Mouse (Mus musculus): ENCODE results near the gene Mrgpra2b. TPM values are rescaled to one million over a fixed set of nuclear protein-coding genes. Genes with fewer than 3 reads are reported as not detected.
"Not testable (repeated sequence)": the region's sequence is repeated elsewhere in the genome, so short reads cannot be mapped to it uniquely, and the experiment has no call there.

Gene Mrgpra2b
- polyA plus RNA-seq, 1 experiment from 2014 or later: not detected

DNA sequence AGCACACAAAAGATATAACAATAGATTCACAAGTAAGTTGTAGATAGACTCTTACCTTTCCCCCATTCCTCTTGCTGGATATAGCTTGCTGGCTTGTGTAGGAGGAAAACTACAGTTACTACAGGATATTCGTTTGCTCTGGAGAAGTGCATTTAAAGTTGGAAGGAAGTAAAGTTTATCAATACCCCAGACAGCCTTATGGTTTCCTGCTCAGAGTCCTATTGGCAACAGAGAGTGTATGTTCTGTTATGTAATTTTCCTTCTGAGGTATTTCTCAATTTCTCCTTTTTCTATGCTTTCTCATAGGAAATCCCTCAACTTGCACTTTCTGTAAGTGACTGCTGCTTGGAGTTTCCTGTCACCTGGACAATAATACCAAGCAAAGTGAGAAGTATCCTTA is 76.6 kb downstream of the Mrgpra2b start, which contains the start of gene Mrgpra2a:
Gene Mrgpra2a (minus strand): TSS at position 125 of the 400 bp plus-strand sequence.
- not testable (repeated sequence) for H3K9ac ChIP-seq (ENCODE audit: low read depth, low read length); H3K36me3 ChIP-seq (ENCODE audit: control insufficient read depth, insufficient read depth, low read length); H3K27me3 ChIP-seq (ENCODE audit: control insufficient read depth, insufficient read depth, low read length); H3K27ac ChIP-seq (ENCODE audit: low read depth, low read length); H3K4me2 ChIP-seq (replicated peaks; ENCODE audit: low read depth, low read length); H3K4me1 ChIP-seq (ENCODE audit: control insufficient read depth, insufficient read depth, low read length); ATAC-seq (ENCODE audit: low FRiP score, low TSS enrichment); H3K9me3 ChIP-seq (ENCODE audit: control insufficient read depth, low read length); H3K4me3 ChIP-seq (ENCODE audit: low read length)
- whole genome bisulfite sequencing: no CpG with 5 or more reads among the region's 1 CpGs

DNA sequence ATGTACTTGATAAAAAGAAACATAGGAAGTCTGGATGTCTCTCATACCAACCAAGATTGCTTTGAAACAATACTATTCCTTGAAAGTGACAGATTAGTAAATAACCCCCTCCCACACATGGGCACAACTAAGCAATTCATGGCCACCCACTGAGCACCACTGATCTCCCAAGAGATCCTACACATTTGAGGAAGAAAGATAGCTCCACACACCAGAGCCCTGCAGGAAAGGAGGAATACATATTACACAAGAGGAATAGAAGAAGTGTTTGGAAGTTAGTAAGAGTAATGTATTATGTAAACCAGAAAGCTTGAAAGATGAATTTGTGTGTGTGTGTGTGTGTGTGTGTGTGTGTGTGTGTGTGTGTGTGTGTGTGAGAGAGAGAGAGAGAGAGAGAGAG is 82.9 kb downstream of the Mrgpra2b start:
- not testable (repeated sequence) for ATAC-seq (ENCODE audit: low FRiP score, low TSS enrichment); H3K9me3 ChIP-seq (ENCODE audit: control insufficient read depth, low read length); H3K36me3 ChIP-seq (ENCODE audit: control insufficient read depth, insufficient read depth, low read length); H3K4me2 ChIP-seq (replicated peaks; ENCODE audit: low read depth, low read length); H3K27ac ChIP-seq (ENCODE audit: low read depth, low read length); H3K27me3 ChIP-seq (ENCODE audit: control insufficient read depth, insufficient read depth, low read length); H3K4me3 ChIP-seq (ENCODE audit: low read length); H3K9ac ChIP-seq (ENCODE audit: low read depth, low read length); H3K4me1 ChIP-seq (ENCODE audit: control insufficient read depth, insufficient read depth, low read length)

DNA sequence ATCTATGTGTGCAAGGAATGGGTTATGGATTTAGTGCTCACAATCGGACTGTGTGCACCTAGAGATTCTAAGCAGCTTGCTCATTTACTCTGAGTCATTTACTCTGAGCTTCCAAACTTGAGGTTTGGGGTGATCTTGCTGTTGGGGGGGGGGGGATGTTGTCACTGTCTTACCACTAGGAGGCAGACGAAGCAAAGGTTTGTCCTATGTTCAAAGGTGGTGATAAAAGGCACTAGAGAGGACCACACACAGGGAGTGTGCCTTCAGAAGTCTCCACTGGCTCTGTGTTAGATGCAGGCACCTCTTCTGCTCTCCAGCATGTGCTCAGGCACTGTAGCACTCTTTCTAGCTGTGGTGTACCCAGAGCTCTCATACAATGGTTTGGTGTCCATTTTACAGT is 92.2 kb downstream of the Mrgpra2b start:
- H3K9ac ChIP-seq (ENCODE audit: low read depth, low read length); H3K4me1 ChIP-seq (ENCODE audit: control insufficient read depth, insufficient read depth, low read length); H3K4me2 ChIP-seq (replicated peaks; ENCODE audit: low read depth, low read length); H3K9me3 ChIP-seq (ENCODE audit: control insufficient read depth, low read length); H3K4me3 ChIP-seq (ENCODE audit: low read length); H3K27ac ChIP-seq (ENCODE audit: low read depth, low read length); H3K36me3 ChIP-seq (ENCODE audit: control insufficient read depth, insufficient read depth, low read length); H3K27me3 ChIP-seq (ENCODE audit: control insufficient read depth, insufficient read depth, low read length); ATAC-seq (ENCODE audit: low FRiP score, low TSS enrichment): not testable (repeated sequence)
- 47% methylated on average over 1 of the region's 2 CpGs for WGBS

- not testable (repeated sequence) for H3K4me2 ChIP-seq (replicated peaks; ENCODE audit: low read depth, low read length); ATAC-seq (ENCODE audit: low FRiP score, low TSS enrichment); H3K36me3 ChIP-seq (ENCODE audit: control insufficient read depth, insufficient read depth, low read length); H3K9ac ChIP-seq (ENCODE audit: low read depth, low read length); H3K9me3 ChIP-seq (ENCODE audit: control insufficient read depth, low read length); H3K27ac ChIP-seq (ENCODE audit: low read depth, low read length); H3K4me1 ChIP-seq (ENCODE audit: control insufficient read depth, insufficient read depth, low read length); H3K4me3 ChIP-seq (ENCODE audit: low read length); H3K27me3 ChIP-seq (ENCODE audit: control insufficient read depth, insufficient read depth, low read length)
These were observed 100.7 kb downstream of the Mrgpra2b start for GRCm38 (mm10) chr7:47427815-47428508.

Other genes starting within 250 kb of the Mrgpra2b start
- gene Mrgpra1, start 174.6 kb downstream of the Mrgpra2b start, polyA plus RNA-seq (2014; fragmentation: Nextera tagmentation; extraction: Ambion mirVana): not detected in 2 replicates
- gene Mrgpra2a, start 76.7 kb downstream of the Mrgpra2b start, polyA plus RNA-seq (2014; fragmentation: Nextera tagmentation; extraction: Ambion mirVana): not detected in 2 replicates
- gene Mrgpra3, start 72.5 kb upstream of the Mrgpra2b start, polyA plus RNA-seq (2014; fragmentation: Nextera tagmentation; extraction: Ambion mirVana): not detected in 2 replicates

Data from kidney, embryonic 14.5 days (tissue).